Mouse (Mus musculus) heart, adult 2 months (tissue): ENCODE data around the gene Hexim1. TPM values are rescaled to one million over a fixed set of nuclear protein-coding genes. Genes with fewer than 3 reads are reported as not detected.

ENCODE experiments used
- DNase-seq, 2 experiments: peaks; one replicate each; pipeline ENCODE4 v3.0.0; 2021
- H3K27ac ChIP-seq: fragments of 200-600 bp; 2 replicates; pipeline ENCODE4 v1.8.1; 2022
- H3K27me3 ChIP-seq: fragments of 200-500 bp; 2 replicates; pipeline ENCODE4 v1.6.1; 2012; ENCODE audit warnings: mild to moderate bottlenecking, low read length, inconsistent platforms, mixed read lengths; ENCODE audit not compliant: control insufficient read depth, insufficient read depth
- H3K36me3 ChIP-seq: fragments of 200-500 bp; 2 replicates; pipeline ENCODE4 v1.6.1; 2012; ENCODE audit warnings: low read length, inconsistent platforms; ENCODE audit not compliant: control insufficient read depth, insufficient read depth
- H3K4me1 ChIP-seq: fragments of 200-500 bp; 2 replicates; pipeline ENCODE4 v1.6.1; 2011; ENCODE audit warnings: low read length; ENCODE audit not compliant: control insufficient read depth, insufficient read depth
- H3K4me3 ChIP-seq: fragments of 200-600 bp; 2 replicates; pipeline ENCODE4 v1.8.1; 2022
- H3K79me2 ChIP-seq: fragments of 200-500 bp; replicated peaks from 2 replicates; pipeline ENCODE4 v1.6.1; 2012; ENCODE audit warnings: mild to moderate bottlenecking, inconsistent platforms, low read length, moderate library complexity, mixed read lengths; ENCODE audit not compliant: control insufficient read depth, insufficient read depth
- H3K9ac ChIP-seq: fragments of 200-500 bp; 2 replicates; pipeline ENCODE4 v1.6.1; 2012; ENCODE audit warnings: low read depth, mild to moderate bottlenecking, control low read depth, inconsistent platforms, low read length, mixed read lengths
- CTCF ChIP-seq: fragments of 200-600 bp; IDR thresholded peaks from 2 replicates; pipeline ENCODE4 v1.8.1; 2022; ENCODE audit warnings: antibody characterized with exemption, mild to moderate bottlenecking, moderate library complexity
- EP300 ChIP-seq: fragments of 200-500 bp; IDR thresholded peaks from 2 replicates; pipeline ENCODE4 v1.6.1; 2011; ENCODE audit warnings: low read depth, low read length, control low read depth; ENCODE audit not compliant: insufficient read depth
- POLR2A ChIP-seq: fragments of 200-500 bp; IDR thresholded peaks from 2 replicates; pipeline ENCODE4 v1.6.1; 2011; ENCODE audit warnings: mild to moderate bottlenecking, low read depth, low read length, control low read depth; ENCODE audit not compliant: insufficient read depth
- WGBS: fragments of 180-500 bp; shearing (Covaris S2); methylation state at CpG from one replicate; pipeline ENCODE4 v1.1.7; 2018; 5-methylcytosine and 5-hydroxymethylcytosine counted together
- intact Hi-C: fragments of 180-260 bp; cut with DNase I; formaldehyde crosslinking; loops from one replicate; pipeline ENCODE4 v1.15.1; 2025
- polyA plus RNA-seq: library from polyadenylated mRNA; depleted of rRNA; stranded (reverse); fragments of >200 nt; gene quantifications from 2 replicates; pipeline ENCODE4 v1.2.3, GENCODE M21; 2012
- total RNA-seq, 2 experiments: library from RNA; stranded (reverse); gene quantifications; 2 replicates each; pipeline ENCODE4 v1.2.3; 2021

Hexim1 gene
- total and polyA plus RNA-seq, 3 experiments = 7.8 to 19.3 (median 18.2) TPM

- no peaks in the 10 kb centered on the region for H3K36me3 ChIP-seq
- peak overlapping the region; percentile 81 for H3K27ac ChIP-seq
- H3K4me1 ChIP-seq = peaks cover 5% of the 10 kb centered on the region
- no peaks in the 10 kb centered on the region for H3K27me3 ChIP-seq
- H3K79me2 ChIP-seq = no peaks in the 10 kb centered on the region
- TF ChIP-seq EP300 (no peak), POLR2A (no peak), CTCF (no peak)
- WGBS = 22% methylated on average over 9 of the region's 9 CpGs
- peak overlapping the region; percentile 49 for H3K4me3 ChIP-seq
- peak in 1 of 2 experiments; percentile 48 for DNase-seq
- intact Hi-C loops = no loop called here
- peak overlapping the region; percentile 70 for H3K9ac ChIP-seq
Observed at GRCm38 (mm10) chr11:103112552-103112912, 3.5 kb upstream of the Hexim1 start.

- TF ChIP-seq EP300 = no peak
- no peak for TF ChIP-seq POLR2A
- intact Hi-C loops = no loop called here
- WGBS = 53% methylated on average over 12 of the region's 12 CpGs
- no peaks in the 10 kb centered on the region; the same call in 1 of the 2 replicates for H3K36me3 ChIP-seq
- peaks cover 5% of the 10 kb centered on the region for H3K4me1 ChIP-seq
- H3K79me2 ChIP-seq = no peaks in the 10 kb centered on the region
- H3K27me3 ChIP-seq = no peaks in the 10 kb centered on the region
- DNase-seq = peak in 1 of 2 experiments; percentile 23
- peak overlapping the region; percentile 70 for H3K9ac ChIP-seq
- no peak overlapping the region; the same call in 1 of the 2 replicates for H3K4me3 ChIP-seq
- H3K27ac ChIP-seq = peak overlapping the region; percentile 81
Observed at GRCm38 (mm10) chr11:103113005-103113404, 3.0 kb upstream of the Hexim1 start.

DNA sequence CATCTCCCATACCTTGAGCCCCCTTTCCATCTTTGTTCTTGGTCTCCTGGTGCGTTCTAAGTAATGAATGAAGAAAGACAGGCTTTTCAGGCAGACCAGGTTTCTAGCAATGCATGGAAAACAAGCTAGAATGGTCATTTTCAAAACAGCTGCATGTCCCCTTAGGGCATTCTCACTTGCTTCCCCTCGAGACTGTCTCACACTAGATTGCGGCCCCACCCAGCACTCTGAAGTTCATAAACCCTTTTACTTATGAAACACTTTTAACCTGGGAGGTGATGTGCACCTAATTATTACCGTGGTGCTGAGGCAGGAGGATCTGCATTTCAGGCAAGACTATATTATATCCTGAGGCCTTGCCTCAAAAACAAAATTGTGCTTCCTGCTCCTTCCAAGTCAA, 2.3 kb upstream of the Hexim1 start:
- peaks cover 2% of the 10 kb centered on the region for H3K36me3 ChIP-seq
- no peak for DNase-seq
- H3K9ac ChIP-seq = no peak overlapping the region
- TF ChIP-seq EP300 (no peak), CTCF (no peak), POLR2A (no peak)
- WGBS = 77% methylated on average over 4 of the region's 4 CpGs
- peaks cover 7% of the 10 kb centered on the region for H3K4me1 ChIP-seq
- H3K27me3 ChIP-seq = no peaks in the 10 kb centered on the region
- H3K79me2 ChIP-seq = no peaks in the 10 kb centered on the region
- no peak overlapping the region for H3K4me3 ChIP-seq
- intact Hi-C loops = no loop called here
- H3K27ac ChIP-seq = peak overlapping the region; percentile 10; the same call in 1 of the 2 replicates

GRCm38 (mm10) chr11:103114270-103114943, 1.6 kb upstream of the Hexim1 start:
- H3K27ac ChIP-seq = peak overlapping the region; percentile 99
- WGBS = 86% methylated on average over 11 of the region's 11 CpGs
- no peak for DNase-seq

GRCm38 (mm10) chr11:103115163-103116007, 646 bp upstream of the Hexim1 start:
- peak; percentile 87 to 90 for DNase-seq
- Histone ChIP-seq H3K27ac (peak overlapping the region; percentile 99), H3K9ac (peak overlapping the region; percentile 90), H3K4me3 (peak overlapping the region; percentile 60), H3K4me1 (peaks cover 7% of the 10 kb centered on the region), H3K79me2 (no peaks in the 10 kb centered on the region), H3K36me3 (peaks cover 2% of the 10 kb centered on the region), H3K27me3 (no peaks in the 10 kb centered on the region)
- TF ChIP-seq POLR2A = peak; percentile 89
- TF ChIP-seq EP300 = peak; percentile 76; the same call in 1 of the 2 replicates
- TF ChIP-seq CTCF = no peak
- intact Hi-C loops = loop anchor here (1.0 to 5.0 kb wide), 3 partner anchors 17 to 212 kb away; partner anchors contain the start of genes Hexim2 and Map3k14
- WGBS = 1% methylated on average over 34 of the region's 34 CpGs

More at GRCm38 (mm10) chr11:103114270-103114943, 1.6 kb upstream of the Hexim1 start:
- Histone ChIP-seq H3K4me3 (peak overlapping the region; percentile 60), H3K4me1 (peaks cover 7% of the 10 kb centered on the region), H3K9ac (peak overlapping the region; percentile 90), H3K79me2 (no peaks in the 10 kb centered on the region), H3K36me3 (peaks cover 2% of the 10 kb centered on the region), H3K27me3 (no peaks in the 10 kb centered on the region)
- intact Hi-C loops = no loop called here
- no peak for TF ChIP-seq POLR2A
- TF ChIP-seq EP300 = no peak
- no peak for TF ChIP-seq CTCF
